Mouse (Mus musculus): ENCODE results near the gene Dqx1. TPM values are rescaled to one million over a fixed set of nuclear protein-coding genes. Genes with fewer than 3 reads are reported as not detected.

The Dqx1 gene
- polyA plus RNA-seq, 1 experiment from 2014 or later = 24.0 TPM

GRCm38 (mm10) chr6:83043561-83043960 is 14.1 kb upstream of the Dqx1 start:
- Histone ChIP-seq H3K27me3 (replicated peaks; ENCODE audit: control insufficient read depth, insufficient read depth, low read length) (no peaks in the 10 kb centered on the region), H3K4me2 (ENCODE audit: low read depth, low read length) (no peak overlapping the region), H3K9me3 (ENCODE audit: control insufficient read depth, low read length) (no peaks in the 10 kb centered on the region), H3K27ac (ENCODE audit: low read length) (no peak overlapping the region), H3K4me3 (ENCODE audit: low read length) (no peak overlapping the region), H3K9ac (ENCODE audit: low read depth, low read length) (no peak overlapping the region), H3K4me1 (ENCODE audit: control insufficient read depth, insufficient read depth, low read length) (peaks cover 5% of the 10 kb centered on the region), H3K36me3 (ENCODE audit: control insufficient read depth, insufficient read depth, low read length) (no peaks in the 10 kb centered on the region)
- 54% methylated on average over 6 of the region's 6 CpGs for WGBS
- no peak for ATAC-seq

- Histone ChIP-seq H3K9ac (ENCODE audit: low read depth, low read length) (no peak overlapping the region), H3K9me3 (ENCODE audit: control insufficient read depth, low read length) (no peaks in the 10 kb centered on the region), H3K36me3 (ENCODE audit: control insufficient read depth, insufficient read depth, low read length) (no peaks in the 10 kb centered on the region), H3K4me2 (ENCODE audit: low read depth, low read length) (no peak overlapping the region), H3K27ac (ENCODE audit: low read length) (no peak overlapping the region), H3K4me1 (ENCODE audit: control insufficient read depth, insufficient read depth, low read length) (peaks cover under 1% of the 10 kb centered on the region; the same call in 1 of the 2 replicates), H3K27me3 (replicated peaks; ENCODE audit: control insufficient read depth, insufficient read depth, low read length) (no peaks in the 10 kb centered on the region), H3K4me3 (ENCODE audit: low read length) (no peak overlapping the region)
- whole genome bisulfite sequencing = 91% methylated on average over 5 of the region's 5 CpGs
- ATAC-seq = no peak
Measured at GRCm38 (mm10) chr6:83043993-83044392, 13.7 kb upstream of the Dqx1 start.

- Histone ChIP-seq H3K9me3 (ENCODE audit: control insufficient read depth, low read length) (no peaks in the 10 kb centered on the region), H3K9ac (ENCODE audit: low read depth, low read length) (no peak overlapping the region), H3K4me3 (ENCODE audit: low read length) (no peak overlapping the region), H3K4me1 (ENCODE audit: control insufficient read depth, insufficient read depth, low read length) (no peaks in the 10 kb centered on the region), H3K36me3 (ENCODE audit: control insufficient read depth, insufficient read depth, low read length) (no peaks in the 10 kb centered on the region), H3K4me2 (ENCODE audit: low read depth, low read length) (no peak overlapping the region), H3K27ac (ENCODE audit: low read length) (no peak overlapping the region), H3K27me3 (replicated peaks; ENCODE audit: control insufficient read depth, insufficient read depth, low read length) (no peaks in the 10 kb centered on the region)
- no peak for ATAC-seq
- WGBS = 74% methylated on average over 9 of the region's 9 CpGs
Measured at GRCm38 (mm10) chr6:83044742-83045141, 12.9 kb upstream of the Dqx1 start.

GRCm38 (mm10) chr6:83049367-83049766 is 8.3 kb upstream of the Dqx1 start:
- H3K27ac ChIP-seq (ENCODE audit: low read length) = no peak overlapping the region
- peaks cover 12% of the 10 kb centered on the region for H3K4me1 ChIP-seq (ENCODE audit: control insufficient read depth, insufficient read depth, low read length)
- ATAC-seq = no peak
- H3K27me3 ChIP-seq (replicated peaks; ENCODE audit: control insufficient read depth, insufficient read depth, low read length) = no peaks in the 10 kb centered on the region
- 73% methylated on average over 10 of the region's 10 CpGs for WGBS
- H3K4me2 ChIP-seq (ENCODE audit: low read depth, low read length) = no peak overlapping the region
- peaks cover 7% of the 10 kb centered on the region; the same call in 1 of the 2 replicates for H3K36me3 ChIP-seq (ENCODE audit: control insufficient read depth, insufficient read depth, low read length)
- no peak overlapping the region for H3K9ac ChIP-seq (ENCODE audit: low read depth, low read length)
- H3K9me3 ChIP-seq (ENCODE audit: control insufficient read depth, low read length) = no peaks in the 10 kb centered on the region
- H3K4me3 ChIP-seq (ENCODE audit: low read length) = no peak overlapping the region

- WGBS = 2% methylated on average over 26 of the region's 26 CpGs
- H3K4me3 ChIP-seq (ENCODE audit: low read length) = peak overlapping the region; percentile 99
- H3K27ac ChIP-seq (ENCODE audit: low read length) = peak overlapping the region; percentile 69
- H3K4me2 ChIP-seq (ENCODE audit: low read depth, low read length) = peak overlapping the region; percentile 95
- H3K9me3 ChIP-seq (ENCODE audit: control insufficient read depth, low read length) = no peaks in the 10 kb centered on the region
- peak overlapping the region; percentile 94 for H3K9ac ChIP-seq (ENCODE audit: low read depth, low read length)
- H3K27me3 ChIP-seq (replicated peaks; ENCODE audit: control insufficient read depth, insufficient read depth, low read length) = no peaks in the 10 kb centered on the region
- peaks cover 18% of the 10 kb centered on the region; the same call in 1 of the 2 replicates for H3K36me3 ChIP-seq (ENCODE audit: control insufficient read depth, insufficient read depth, low read length)
- ATAC-seq = no peak
- H3K4me1 ChIP-seq (ENCODE audit: control insufficient read depth, insufficient read depth, low read length) = peaks cover 30% of the 10 kb centered on the region
Measured at GRCm38 (mm10) chr6:83053136-83053960, 4.3 kb upstream of the Dqx1 start.

GRCm38 (mm10) chr6:83054074-83054851 is 3.4 kb upstream of the Dqx1 start, which contains the start of gene Aup1:
Gene Aup1 (plus strand): TSS chr6:83054521.
- H3K27me3 ChIP-seq (replicated peaks; ENCODE audit: control insufficient read depth, insufficient read depth, low read length) = no peaks in the 10 kb centered on the region
- H3K4me1 ChIP-seq (ENCODE audit: control insufficient read depth, insufficient read depth, low read length) = peaks cover 38% of the 10 kb centered on the region
- peak; percentile 94 for ATAC-seq
- H3K9me3 ChIP-seq (ENCODE audit: control insufficient read depth, low read length) = no peaks in the 10 kb centered on the region
- H3K36me3 ChIP-seq (ENCODE audit: control insufficient read depth, insufficient read depth, low read length) = peaks cover 18% of the 10 kb centered on the region; the same call in 1 of the 2 replicates
- under 1% methylated on average over 64 of the region's 64 CpGs for WGBS
- peak within 1 kb of the TSS; percentile 85 for H3K27ac ChIP-seq (ENCODE audit: low read length)
- peak within 1 kb of the TSS; percentile 99 for H3K4me3 ChIP-seq (ENCODE audit: low read length)
- H3K4me2 ChIP-seq (ENCODE audit: low read depth, low read length) = peak within 1 kb of the TSS; percentile 95
- H3K9ac ChIP-seq (ENCODE audit: low read depth, low read length) = peak within 1 kb of the TSS; percentile 94

- ATAC-seq = peak; percentile 22
- peak within 1 kb of the TSS; percentile 99 for H3K4me3 ChIP-seq (ENCODE audit: low read length)
- H3K36me3 ChIP-seq (ENCODE audit: control insufficient read depth, insufficient read depth, low read length) = peaks cover 18% of the 10 kb centered on the region; the same call in 1 of the 2 replicates
- WGBS = under 1% methylated on average over 50 of the region's 50 CpGs
- peaks cover 40% of the 10 kb centered on the region for H3K4me1 ChIP-seq (ENCODE audit: control insufficient read depth, insufficient read depth, low read length)
- H3K27ac ChIP-seq (ENCODE audit: low read length) = peak within 1 kb of the TSS; percentile 85
- no peaks in the 10 kb centered on the region; the same call in 1 of the 2 replicates for H3K27me3 ChIP-seq (replicated peaks; ENCODE audit: control insufficient read depth, insufficient read depth, low read length)
- peak within 1 kb of the TSS; percentile 95 for H3K4me2 ChIP-seq (ENCODE audit: low read depth, low read length)
- peak within 1 kb of the TSS; percentile 94 for H3K9ac ChIP-seq (ENCODE audit: low read depth, low read length)
- no peaks in the 10 kb centered on the region for H3K9me3 ChIP-seq (ENCODE audit: control insufficient read depth, low read length)
Measured at GRCm38 (mm10) chr6:83054871-83055431, 2.7 kb upstream of the Dqx1 start, which contains the start of gene Htra2. Gene Htra2 (minus strand): TSS chr6:83055273.

- Histone ChIP-seq H3K9me3 (ENCODE audit: control insufficient read depth, low read length) (no peaks in the 10 kb centered on the region), H3K4me3 (ENCODE audit: low read length) (peak overlapping the region; percentile 52), H3K36me3 (ENCODE audit: control insufficient read depth, insufficient read depth, low read length) (peaks cover 15% of the 10 kb centered on the region; the same call in 1 of the 2 replicates), H3K4me1 (ENCODE audit: control insufficient read depth, insufficient read depth, low read length) (peaks cover 28% of the 10 kb centered on the region), H3K27ac (ENCODE audit: low read length) (peak overlapping the region; percentile 83), H3K9ac (ENCODE audit: low read depth, low read length) (peak overlapping the region; percentile 72), H3K4me2 (ENCODE audit: low read depth, low read length) (peak overlapping the region; percentile 64), H3K27me3 (replicated peaks; ENCODE audit: control insufficient read depth, insufficient read depth, low read length) (peaks cover 20% of the 10 kb centered on the region)
- 70% methylated on average over 2 of the region's 2 CpGs for WGBS
- no peak for ATAC-seq
Measured at GRCm38 (mm10) chr6:83058725-83059124, 1.1 kb downstream of the Dqx1 start.

- H3K27ac ChIP-seq (ENCODE audit: low read length) = no peak overlapping the region
- WGBS = 39% methylated on average over 8 of the region's 8 CpGs
- H3K9ac ChIP-seq (ENCODE audit: low read depth, low read length) = no peak overlapping the region
- no peak overlapping the region for H3K4me3 ChIP-seq (ENCODE audit: low read length)
- peaks cover 8% of the 10 kb centered on the region for H3K4me1 ChIP-seq (ENCODE audit: control insufficient read depth, insufficient read depth, low read length)
- no peaks in the 10 kb centered on the region for H3K36me3 ChIP-seq (ENCODE audit: control insufficient read depth, insufficient read depth, low read length)
- ATAC-seq = no peak
- H3K4me2 ChIP-seq (ENCODE audit: low read depth, low read length) = no peak overlapping the region
- H3K27me3 ChIP-seq (replicated peaks; ENCODE audit: control insufficient read depth, insufficient read depth, low read length) = peaks cover 85% of the 10 kb centered on the region
- H3K9me3 ChIP-seq (ENCODE audit: control insufficient read depth, low read length) = no peaks in the 10 kb centered on the region
Measured at GRCm38 (mm10) chr6:83065995-83066394, 8.4 kb downstream of the Dqx1 start.

Measured in intestine, embryonic 16.5 days (tissue).